Mouse (Mus musculus) ES-E14 (cell line): ENCODE data around the gene Nop16.
A peak's percentile ranks its signal among the peaks of the same experiment; 100 is the strongest.

Experiments used
- CHD2 ChIP-seq: IDR thresholded peaks from 2 replicates; pipeline ENCODE4 v1.6.1; 2014; ENCODE audit warnings: mild to moderate bottlenecking, low read depth, low read length, inconsistent platforms
- HCFC1 ChIP-seq: IDR thresholded peaks from 2 replicates; pipeline ENCODE4 v1.6.1; 2012; ENCODE audit warnings: low read length, inconsistent platforms, borderline replicate concordance; ENCODE audit not compliant: insufficient read depth
- MAFK ChIP-seq: IDR thresholded peaks from 2 replicates; pipeline ENCODE4 v1.6.1; 2014; ENCODE audit warnings: mild to moderate bottlenecking, low read depth, low read length, inconsistent platforms; ENCODE audit not compliant: insufficient read depth
- ZC3H11A ChIP-seq: IDR thresholded peaks from 2 replicates; pipeline ENCODE4 v1.6.1; 2012; ENCODE audit warnings: low read depth, mild to moderate bottlenecking, inconsistent platforms, low read length, borderline replicate concordance
- ZNF384 ChIP-seq: IDR thresholded peaks from 2 replicates; pipeline ENCODE4 v1.6.1; 2012; ENCODE audit warnings: low read depth, low read length, inconsistent platforms

DNA sequence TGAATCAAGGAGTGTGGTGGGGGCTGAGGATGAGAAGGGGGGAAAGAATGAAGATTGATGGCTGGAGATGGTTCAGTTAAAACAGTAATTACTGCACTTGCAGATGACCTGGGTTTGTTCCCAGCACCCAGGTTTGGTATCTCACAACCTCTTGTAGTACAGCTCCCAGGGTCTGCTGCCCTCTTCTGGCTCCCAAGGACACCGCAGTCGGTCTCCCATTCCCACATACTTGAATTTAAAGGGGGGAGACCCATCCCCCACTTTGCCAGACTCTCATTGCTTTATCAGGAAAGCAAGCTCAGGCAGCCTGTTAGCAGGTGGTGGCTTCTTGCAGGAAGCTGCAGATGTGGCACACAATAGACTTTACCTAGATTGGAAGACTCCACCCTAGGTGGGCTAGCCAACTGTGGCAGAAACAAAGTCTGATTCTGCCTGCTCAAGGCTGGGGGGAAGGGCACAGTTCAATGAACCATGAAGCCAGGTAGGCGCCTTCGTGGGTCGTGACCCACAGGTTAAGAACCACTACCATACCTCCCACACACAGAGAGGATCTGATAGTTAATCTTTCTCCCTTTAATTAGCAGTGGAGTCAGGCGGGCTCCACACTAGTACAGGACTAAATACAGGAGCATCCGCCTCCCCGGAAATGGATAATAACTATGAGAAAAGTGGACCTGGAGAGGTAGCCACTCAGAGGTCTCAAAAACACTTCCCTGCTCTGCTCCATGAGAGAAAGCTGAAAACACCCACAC lies 24.1 kb downstream of the Nop16 start:
- no peak for TF ChIP-seq MAFK
- peak; percentile 84 for TF ChIP-seq CHD2
- no peak for TF ChIP-seq ZNF384
- TF ChIP-seq HCFC1 = no peak
- 0 out of 2 replicates have a peak, but pooled peaks have one; percentile 19 for TF ChIP-seq ZC3H11A
